Mouse (Mus musculus) urinary bladder, adult 18-20 months (tissue): ENCODE results near the gene Prpsap1.
A peak's percentile ranks its signal among the peaks of the same experiment; 100 is the strongest.
"Not testable (repeated sequence)": the region's sequence is repeated elsewhere in the genome, so short reads cannot be mapped to it uniquely, and the experiment has no call there.

Experiments
- DNase-seq, 2 experiments: peaks; one replicate each; pipeline ENCODE4 v3.0.0; 2022; ENCODE audit warnings: low spot score in 2 of 2, mixed read lengths in 2 of 2

The Prpsap1 gene

DNA sequence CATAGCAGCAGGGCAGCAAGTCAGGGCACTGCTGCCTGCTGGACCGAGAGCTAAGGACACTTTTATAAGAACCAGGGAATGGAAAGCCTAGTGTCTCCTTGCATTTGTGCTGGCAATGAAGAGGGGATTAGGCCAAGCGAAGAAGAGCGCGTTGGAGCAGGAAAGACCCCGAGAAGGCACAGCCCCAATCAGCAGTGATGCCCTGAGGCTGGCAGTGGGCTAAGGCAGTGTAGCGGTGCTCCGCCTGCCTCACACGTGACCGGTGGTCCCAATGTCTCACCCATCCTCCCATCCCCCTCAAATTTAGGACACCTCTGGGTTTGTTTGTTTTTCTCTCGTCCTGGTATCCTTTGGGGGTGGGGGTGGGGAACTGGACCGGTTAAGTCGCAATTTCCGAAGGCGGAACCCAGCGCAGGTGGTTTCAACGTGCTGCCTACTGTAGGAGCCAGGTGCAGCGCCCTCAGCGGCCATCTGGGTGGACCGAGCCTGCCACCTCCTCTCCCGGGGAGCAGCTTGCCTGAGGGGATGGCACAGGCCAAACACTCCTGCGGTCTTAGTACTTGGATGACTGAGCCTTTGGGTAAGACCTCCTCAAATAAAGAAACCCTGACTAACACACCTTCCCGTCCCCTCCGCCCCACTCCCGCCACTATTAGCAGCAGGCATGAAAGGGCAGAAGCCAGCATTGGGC, 21.5 kb upstream of the Prpsap1 start:
- no peak for DNase-seq

DNA sequence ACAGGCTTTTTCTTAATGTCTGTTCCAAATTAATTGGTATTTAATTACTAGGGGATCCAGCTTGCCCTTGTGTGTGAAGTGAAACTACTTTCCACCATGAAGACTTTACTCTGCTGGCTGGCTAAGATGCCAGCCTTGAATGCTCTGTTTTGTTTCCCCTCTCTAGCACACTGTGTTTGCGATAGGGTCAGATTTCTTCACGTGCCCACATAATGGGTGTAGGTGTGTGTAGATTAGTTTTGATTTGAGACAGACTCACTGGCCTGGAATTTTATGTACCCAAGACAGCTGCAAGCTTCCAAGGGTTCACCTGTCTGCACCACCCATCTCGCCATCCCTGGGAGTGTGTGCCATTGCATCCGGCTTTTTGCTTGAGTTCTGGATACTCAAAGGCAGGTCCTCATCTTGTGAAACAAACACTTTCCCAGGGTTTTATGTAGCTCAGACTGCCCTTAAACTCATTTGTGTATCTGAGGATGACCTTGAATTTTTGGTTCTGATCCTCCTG, 19.6 kb upstream of the Prpsap1 start:
- DNase-seq = no peak

- no peak for DNase-seq
Measured at GRCm38 (mm10) chr11:116512987-116513386, 19.0 kb upstream of the Prpsap1 start.

GRCm38 (mm10) chr11:116512154-116512553, 18.2 kb upstream of the Prpsap1 start:
- no peak for DNase-seq

GRCm38 (mm10) chr11:116511301-116511868, 17.4 kb upstream of the Prpsap1 start:
- no peak for DNase-seq

DNA sequence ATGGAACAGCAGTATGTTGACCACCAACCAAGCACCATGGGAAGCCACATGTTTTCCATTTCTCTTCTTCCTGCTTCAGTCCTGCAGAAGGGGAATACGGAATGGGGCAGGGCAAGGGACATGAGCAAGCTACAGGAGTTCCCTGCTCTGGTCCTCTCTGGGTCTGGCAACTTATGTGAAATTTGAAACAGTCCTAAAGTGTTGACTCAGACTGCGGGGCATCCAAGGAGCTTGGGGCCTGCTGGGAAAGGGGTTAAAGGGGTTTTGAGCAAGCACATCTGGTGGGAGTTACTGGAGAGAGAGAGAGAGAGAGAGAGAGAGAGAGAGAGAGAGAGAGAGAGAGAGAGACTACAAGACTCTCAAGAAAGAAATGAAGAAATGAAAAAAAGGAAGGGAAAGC, 14.7 kb upstream of the Prpsap1 start:
- DNase-seq = no peak

GRCm38 (mm10) chr11:116506151-116506875, 12.3 kb upstream of the Prpsap1 start:
- no peak for DNase-seq

DNA sequence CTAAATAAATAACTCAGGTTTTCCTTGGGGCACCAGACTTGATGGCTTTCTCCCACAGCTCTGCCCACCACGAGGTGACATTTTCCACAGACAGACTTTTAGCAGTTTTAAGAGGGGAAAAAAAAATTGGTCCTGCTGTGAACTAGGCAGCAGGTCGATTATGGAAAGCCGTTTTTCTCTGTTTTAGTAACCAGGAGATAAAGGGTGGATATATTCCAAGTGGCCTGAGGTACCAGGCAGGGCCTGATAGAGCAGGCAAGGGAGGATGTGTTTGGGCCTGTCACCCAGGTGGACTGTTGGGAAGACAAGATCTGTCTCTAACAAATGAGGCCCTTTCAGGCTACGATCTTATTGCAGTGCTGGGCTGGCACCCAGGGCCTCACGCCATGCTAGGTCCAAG, 11.6 kb upstream of the Prpsap1 start:
- DNase-seq = no peak

DNA sequence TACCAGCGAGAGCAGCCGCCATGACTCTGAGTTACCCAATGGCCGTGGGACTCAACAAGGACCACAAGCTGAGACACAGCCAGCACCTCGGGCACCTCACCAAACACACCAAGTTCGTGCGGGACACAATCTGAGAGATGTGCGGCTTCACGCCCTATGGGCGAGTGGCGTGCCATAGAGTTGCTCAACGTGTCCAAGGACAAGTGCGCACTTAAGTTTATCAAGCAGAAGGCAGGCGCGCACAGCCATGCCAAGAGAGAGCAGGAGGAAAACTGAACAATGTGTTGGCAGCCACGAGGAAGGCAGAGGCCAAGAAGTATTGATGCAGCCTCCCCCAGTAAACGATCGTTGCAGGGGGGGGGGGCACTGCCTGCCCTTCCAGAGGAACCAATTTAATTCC, 10.5 kb upstream of the Prpsap1 start:
- no peak for DNase-seq

DNA sequence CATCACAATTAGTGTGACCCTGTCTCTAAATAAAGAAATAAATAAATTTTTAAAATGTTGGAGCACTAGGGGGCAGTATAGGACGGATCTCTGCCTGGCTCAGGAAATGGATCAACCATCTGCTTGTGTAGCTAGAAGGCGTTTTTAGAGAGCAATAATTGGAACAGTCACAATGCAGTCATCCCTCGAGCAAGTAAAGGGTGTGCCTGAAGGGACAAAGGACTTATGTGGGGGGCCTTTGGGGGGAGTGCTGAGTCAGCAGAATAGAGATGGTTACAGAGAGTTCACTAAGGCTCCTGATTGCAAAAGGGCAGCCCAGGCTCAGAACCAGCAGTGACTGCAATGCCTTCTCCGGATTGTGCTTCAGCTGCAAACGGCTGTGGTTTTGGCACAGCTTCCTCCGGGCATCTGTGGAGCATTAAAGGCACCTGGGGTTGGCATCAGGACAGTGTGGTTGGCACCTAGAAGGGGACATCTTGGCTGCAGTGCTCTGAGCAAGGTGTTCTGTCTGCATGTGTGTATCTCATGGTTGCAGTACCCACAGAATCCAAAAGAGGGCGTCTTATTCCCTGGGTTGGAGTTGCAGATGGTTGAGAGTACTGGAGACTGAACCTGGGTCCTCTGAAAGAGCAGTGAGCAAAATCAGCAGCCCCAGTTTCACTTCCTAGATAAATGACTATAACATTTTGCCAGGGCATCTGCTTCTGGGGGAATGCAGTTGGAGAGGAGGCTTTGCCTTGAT, 7.2 kb upstream of the Prpsap1 start:
- no peak for DNase-seq

- DNase-seq = no peak
Measured at GRCm38 (mm10) chr11:116499018-116499417, 5.0 kb upstream of the Prpsap1 start.

DNA sequence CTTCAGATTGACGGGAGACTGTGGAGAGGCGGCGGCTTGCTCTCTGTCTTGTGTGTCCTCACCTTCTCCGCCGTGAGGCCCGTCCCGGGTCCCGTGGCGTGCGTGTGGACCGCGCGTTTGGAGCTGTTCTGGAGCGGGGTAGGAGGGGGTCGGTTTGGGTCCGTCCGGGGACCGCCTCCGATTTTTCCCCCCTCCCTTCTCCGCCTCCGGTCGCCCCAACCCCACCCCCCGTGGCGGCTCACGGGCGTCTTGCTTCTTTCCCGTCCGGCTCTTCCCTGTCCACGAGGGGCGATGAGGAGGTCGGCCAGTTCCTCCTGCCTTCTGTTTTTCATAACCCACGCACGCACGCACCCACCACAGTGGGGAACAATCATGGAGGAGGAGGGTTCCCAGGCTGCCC, 4.6 kb upstream of the Prpsap1 start:
- DNase-seq = no peak

- no peak for DNase-seq
Measured at GRCm38 (mm10) chr11:116497313-116497712, 3.3 kb upstream of the Prpsap1 start.

DNA sequence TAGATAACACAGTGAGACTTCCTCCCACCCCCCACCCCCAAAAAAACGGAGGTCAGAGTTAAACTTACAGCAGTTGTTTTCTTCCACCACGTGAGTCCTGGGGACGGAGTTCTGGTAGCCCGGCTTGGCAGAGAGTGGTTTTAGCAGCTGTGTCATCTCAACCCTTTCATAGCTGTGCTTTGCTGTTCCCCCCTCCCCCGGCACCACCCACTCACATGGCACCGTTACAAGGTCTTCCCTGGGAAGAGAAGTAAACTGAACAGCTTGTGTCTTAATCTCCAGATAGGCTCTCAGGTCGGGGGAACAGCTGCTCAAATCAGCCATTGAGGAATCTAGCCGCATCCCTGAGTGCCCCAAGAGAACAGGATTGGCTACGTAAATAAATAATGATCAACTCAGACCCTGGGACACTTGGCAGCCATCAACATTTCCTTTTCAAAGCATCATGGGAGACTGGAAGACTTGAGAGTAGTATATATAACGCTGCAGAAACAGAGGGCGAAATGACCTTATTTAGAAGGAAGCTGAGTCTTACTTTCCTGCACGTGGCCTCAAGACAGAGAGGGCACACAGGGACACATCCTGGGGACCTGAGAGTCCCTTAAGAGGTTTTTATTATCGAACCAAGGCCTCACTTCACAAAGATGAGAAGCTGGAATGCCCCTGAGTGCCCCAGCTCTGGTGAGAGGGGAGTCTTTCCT, 622 bp upstream of the Prpsap1 start:
- peak in 1 of 2 experiments; percentile 83 for DNase-seq

DNA sequence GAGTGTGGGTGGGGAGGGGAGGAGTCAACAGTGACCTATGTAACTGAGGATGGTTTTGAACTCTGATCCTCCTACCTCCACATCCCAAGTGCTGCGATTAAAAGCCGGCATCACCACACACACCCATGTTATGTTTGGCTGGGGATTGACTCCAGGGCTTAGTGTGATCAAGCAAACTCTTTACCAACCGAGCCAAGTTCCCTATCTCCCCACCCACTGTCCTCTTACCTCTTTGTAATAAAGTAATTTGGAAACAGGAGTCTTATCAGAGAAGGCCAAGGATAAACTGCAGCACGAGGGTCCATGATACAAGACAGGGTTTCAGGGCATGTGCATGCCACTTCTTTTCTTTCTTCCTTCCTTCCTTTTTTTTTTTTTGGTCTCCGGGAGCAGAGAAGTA, 811 bp downstream of the Prpsap1 start:
- DNase-seq = no peak

GRCm38 (mm10) chr11:116492507-116492906, 1.5 kb downstream of the Prpsap1 start:
- DNase-seq = not testable (repeated sequence)

DNA sequence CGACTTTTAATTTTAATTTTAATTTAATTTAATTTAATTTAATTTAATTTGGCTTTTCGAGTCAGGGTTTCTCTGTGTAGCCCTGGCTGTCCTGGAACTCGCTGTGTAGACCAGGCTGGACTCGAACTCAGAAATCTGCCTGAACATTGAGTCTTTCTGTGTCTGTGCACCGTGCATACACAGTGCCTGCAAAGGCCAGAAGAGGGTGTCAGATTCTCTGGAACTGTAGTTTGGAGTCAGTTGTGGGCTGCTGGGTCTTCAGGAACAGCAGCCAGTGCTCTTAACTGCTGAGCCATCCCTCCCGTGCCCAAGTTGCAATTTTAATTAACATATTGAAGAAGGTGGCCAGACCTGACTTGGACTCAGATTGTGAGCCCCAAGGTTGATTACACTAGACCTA, 2.7 kb downstream of the Prpsap1 start:
- DNase-seq = no peak

GRCm38 (mm10) chr11:116490232-116491107, 3.5 kb downstream of the Prpsap1 start:
- peak; percentile 84 for DNase-seq

DNA sequence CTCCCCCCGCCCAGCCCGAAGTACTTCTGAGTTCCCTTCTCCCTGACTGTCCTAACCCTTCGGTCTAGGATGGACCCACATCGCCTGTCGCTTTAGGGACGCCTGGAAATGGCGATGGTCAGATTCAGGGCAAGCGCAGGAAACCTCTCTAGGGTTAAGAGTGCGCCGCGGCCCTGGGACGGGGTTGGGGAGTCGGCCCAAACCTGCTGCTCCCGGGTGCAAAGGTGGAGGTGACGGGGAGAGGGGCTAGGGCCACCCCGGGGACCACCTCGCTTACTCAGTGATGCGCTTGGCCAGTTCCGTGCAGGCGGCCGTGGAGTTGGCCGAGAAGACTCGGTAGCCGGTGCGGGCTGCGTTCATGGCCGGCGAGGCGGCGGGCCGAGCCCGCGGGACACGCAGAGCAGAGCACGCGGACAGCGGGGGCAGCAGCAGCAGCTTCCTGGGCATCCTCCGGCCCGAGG, 4.2 kb downstream of the Prpsap1 start:
- DNase-seq = peak in 1 of 2 experiments; percentile 67

- no peak for DNase-seq
Measured at GRCm38 (mm10) chr11:116488693-116489375, 5.2 kb downstream of the Prpsap1 start.
